Mouse (Mus musculus) stomach, embryonic 16.5 days (tissue): ENCODE results near the gene Wdr82. TPM values are rescaled to one million over a fixed set of nuclear protein-coding genes. Genes with fewer than 3 reads are reported as not detected.

Source experiments
- ATAC-seq: fragments of 200-750 bp; cut with Nextera tagmentation; 2 replicates; pipeline ENCODE4 v1.8.0; 2017; ENCODE audit warnings: moderate number of reproducible peaks, moderate TSS enrichment; ENCODE audit not compliant: insufficient read depth, low FRiP score
- H3K27ac ChIP-seq: fragments of 300-500 bp; sonication (generic); 2 replicates; pipeline ENCODE4 v1.5.1; 2014; ENCODE audit warnings: low read length
- H3K27me3 ChIP-seq: fragments of 300-500 bp; sonication (generic); 2 replicates; pipeline ENCODE4 v1.6.1; 2014; ENCODE audit warnings: low read length, control low read depth, mixed read lengths; ENCODE audit not compliant: control insufficient read depth, insufficient read depth
- H3K36me3 ChIP-seq: fragments of 300-500 bp; sonication (generic); 2 replicates; pipeline ENCODE4 v1.6.1; 2014; ENCODE audit warnings: low read length; ENCODE audit not compliant: control insufficient read depth, insufficient read depth
- H3K4me1 ChIP-seq: fragments of 300-500 bp; sonication (generic); 2 replicates; pipeline ENCODE4 v1.6.1; 2014; ENCODE audit warnings: low read length, control low read depth, mixed read lengths; ENCODE audit not compliant: control insufficient read depth, insufficient read depth
- H3K4me2 ChIP-seq: fragments of 300-500 bp; sonication (generic); 2 replicates; pipeline ENCODE4 v1.6.1; 2014; ENCODE audit warnings: low read depth, low read length, mixed read lengths
- H3K4me3 ChIP-seq: fragments of 300-500 bp; sonication (generic); replicated peaks from 2 replicates; pipeline ENCODE4 v1.5.1; 2014; ENCODE audit warnings: mild to moderate bottlenecking, low read length
- H3K9ac ChIP-seq: fragments of 300-500 bp; sonication (generic); 2 replicates; pipeline ENCODE4 v1.6.1; 2014; ENCODE audit warnings: low read length
- H3K9me3 ChIP-seq: fragments of 300-500 bp; sonication (generic); replicated peaks from 2 replicates; pipeline ENCODE4 v1.6.1; 2016; ENCODE audit warnings: low read length, control low read depth; ENCODE audit not compliant: control insufficient read depth
- WGBS: fragments of 180-500 bp; shearing (Covaris S2); extraction: QIAGEN DNeasy Blood & Tissue Kit; methylation state at CpG from one replicate; pipeline ENCODE4 v1.1.7; 2014; 5-methylcytosine and 5-hydroxymethylcytosine counted together
- microRNA counts: library from miRNA; unstranded; fragments of <30 nt; microRNA quantifications from one replicate; lab custom pipeline; 2016
- microRNA-seq: library from miRNA; unstranded; fragments of <30 nt; microRNA quantifications from one replicate; pipeline ENCODE4, GENCODE M21; 2016
- polyA plus RNA-seq: library from polyadenylated mRNA; unstranded; fragments of >200 nt; fragmentation: Nextera tagmentation; extraction: Ambion mirVana; gene quantifications from 2 replicates; pipeline ENCODE4 v1.2.1, GENCODE M21; 2015

Gene Wdr82
- polyA plus RNA-seq, 1 experiment from 2014 or later = 16.1 TPM

- 88% methylated on average over 6 of the region's 6 CpGs for WGBS
- H3K36me3 ChIP-seq = peaks cover 34% of the 10 kb centered on the region
These were observed 63.2 kb downstream of the Wdr82 start for GRCm38 (mm10) chr9:106233953-106234352.

GRCm38 (mm10) chr9:106235194-106235830 is 64.6 kb downstream of the Wdr82 start:
- ATAC-seq = no peak; the same call in 1 of the 2 replicates

More at GRCm38 (mm10) chr9:106233953-106234352, 63.2 kb downstream of the Wdr82 start:
- no peaks in the 10 kb centered on the region for H3K4me1 ChIP-seq
- no peaks in the 10 kb centered on the region for H3K9me3 ChIP-seq
- H3K9ac ChIP-seq = no peak overlapping the region
- H3K4me3 ChIP-seq = no peak overlapping the region
- H3K4me2 ChIP-seq = no peak overlapping the region
- H3K27me3 ChIP-seq = no peaks in the 10 kb centered on the region
- H3K27ac ChIP-seq = no peak overlapping the region
- no peak for ATAC-seq

GRCm38 (mm10) chr9:106236156-106236817 is 65.6 kb downstream of the Wdr82 start:
- H3K27ac ChIP-seq = no peak overlapping the region
- no peak overlapping the region for H3K9ac ChIP-seq
- WGBS = 91% methylated on average over 23 of the region's 23 CpGs
- H3K4me1 ChIP-seq = no peaks in the 10 kb centered on the region
- no peaks in the 10 kb centered on the region for H3K9me3 ChIP-seq
- H3K4me2 ChIP-seq = no peak overlapping the region
- H3K4me3 ChIP-seq = no peak overlapping the region
- no peaks in the 10 kb centered on the region for H3K27me3 ChIP-seq
- peaks cover 45% of the 10 kb centered on the region for H3K36me3 ChIP-seq
- no peak for ATAC-seq

More at GRCm38 (mm10) chr9:106235194-106235830, 64.6 kb downstream of the Wdr82 start:
- Histone ChIP-seq H3K9ac (no peak overlapping the region), H3K4me1 (no peaks in the 10 kb centered on the region), H3K36me3 (peaks cover 38% of the 10 kb centered on the region), H3K9me3 (no peaks in the 10 kb centered on the region), H3K27me3 (no peaks in the 10 kb centered on the region), H3K27ac (no peak overlapping the region), H3K4me3 (no peak overlapping the region), H3K4me2 (no peak overlapping the region)
- 89% methylated on average over 23 of the region's 23 CpGs for WGBS

GRCm38 (mm10) chr9:106236818-106237211 is 66.1 kb downstream of the Wdr82 start:
- WGBS = 79% methylated on average over 3 of the region's 3 CpGs
- H3K27ac ChIP-seq = no peak overlapping the region
- ATAC-seq = no peak
- H3K9me3 ChIP-seq = no peaks in the 10 kb centered on the region
- no peak overlapping the region for H3K9ac ChIP-seq
- no peak overlapping the region for H3K4me3 ChIP-seq
- no peaks in the 10 kb centered on the region for H3K27me3 ChIP-seq
- H3K4me1 ChIP-seq = no peaks in the 10 kb centered on the region
- H3K4me2 ChIP-seq = no peak overlapping the region
- H3K36me3 ChIP-seq = peaks cover 45% of the 10 kb centered on the region

GRCm38 (mm10) chr9:106237401-106237800 is 66.7 kb downstream of the Wdr82 start:
- no peaks in the 10 kb centered on the region for H3K27me3 ChIP-seq
- ATAC-seq = no peak
- 84% methylated on average over 8 of the region's 8 CpGs for WGBS
- H3K27ac ChIP-seq = no peak overlapping the region
- H3K4me3 ChIP-seq = no peak overlapping the region
- no peak overlapping the region for H3K4me2 ChIP-seq
- no peak overlapping the region for H3K9ac ChIP-seq
- peaks cover 48% of the 10 kb centered on the region for H3K36me3 ChIP-seq
- no peaks in the 10 kb centered on the region for H3K9me3 ChIP-seq
- H3K4me1 ChIP-seq = no peaks in the 10 kb centered on the region

DNA sequence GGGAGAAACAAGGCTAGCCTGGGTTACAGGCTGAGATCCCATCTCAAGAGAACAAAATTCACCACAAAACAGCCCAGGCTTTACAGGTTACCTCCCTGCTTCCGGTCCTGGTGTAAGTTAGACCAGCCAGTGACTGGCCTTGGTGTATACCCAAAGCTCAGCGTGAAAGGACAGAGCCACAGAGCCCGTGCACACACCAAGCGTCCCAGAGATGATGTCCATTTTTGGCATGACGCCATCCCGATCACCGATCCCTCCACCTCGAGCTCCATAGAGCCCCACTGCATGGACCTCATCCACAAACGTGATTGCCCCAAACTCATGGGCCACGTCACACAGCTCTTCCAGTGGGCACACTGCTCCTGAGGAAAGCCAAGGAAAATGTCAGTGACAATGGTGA is 67.2 kb downstream of the Wdr82 start:
- ATAC-seq = no peak
- WGBS = 94% methylated on average over 10 of the region's 10 CpGs
- Histone ChIP-seq H3K4me3 (no peak overlapping the region), H3K27me3 (no peaks in the 10 kb centered on the region), H3K36me3 (peaks cover 46% of the 10 kb centered on the region), H3K9me3 (no peaks in the 10 kb centered on the region), H3K4me1 (no peaks in the 10 kb centered on the region), H3K4me2 (no peak overlapping the region), H3K9ac (no peak overlapping the region), H3K27ac (no peak overlapping the region)

MicroRNAs encoded within 50 kb of the gene (microRNA counts, 519-probe panel; counts per million panel counts)
- microRNA mmu-let-7g (lab: Ali Mortazavi, UCI) = 4,644 counts per million, percentile 98 among the panel's probes with 10 or more counts

Small RNA genes within 50 kb of the gene (microRNA-seq; reads per million reads assigned to microRNA genes)
- gene Mir135a-1 (6.9 reads per million, percentile 28 among the genes with 10 or more reads in this experiment), gene Mirlet7g (80,465 reads per million, percentile 100 among the genes with 10 or more reads in this experiment)

Other genes with a start within 250 kb of the Wdr82 start
- gene Col6a5, start 210.3 kb upstream of the Wdr82 start, polyA plus RNA-seq = 8.1 and 12.0 TPM in 2 replicates
- gene Col6a4, start 74.1 kb upstream of the Wdr82 start, polyA plus RNA-seq = 46.3 and 53.3 TPM in 2 replicates
- 3.1 and 3.5 TPM in 2 replicates for gene Glyctk, start 12.8 kb upstream of the Wdr82 start, polyA plus RNA-seq
- gene Ppm1m, start 28.8 kb downstream of the Wdr82 start, polyA plus RNA-seq = 35.1 and 36.0 TPM in 2 replicates
- 54.9 and 57.8 TPM in 2 replicates for gene Twf2, start 32.2 kb downstream of the Wdr82 start, polyA plus RNA-seq
- gene Tlr9, start 51.7 kb downstream of the Wdr82 start, polyA plus RNA-seq = 0.09 TPM in 2 replicates
- gene Alas1, start 77.7 kb downstream of the Wdr82 start, polyA plus RNA-seq = 131 and 135 TPM in 2 replicates
- gene Poc1a, start 110.1 kb downstream of the Wdr82 start, polyA plus RNA-seq = 22.2 and 24.5 TPM in 2 replicates
- 14.2 and 14.5 TPM in 2 replicates for gene Dusp7, start 197.7 kb downstream of the Wdr82 start, polyA plus RNA-seq